Comparison of ENCODE assay signal across 8 mouse cellular contexts in genomic region chr5:118465991-118466750, GRCm38 (mm10).
DNase-seq lines count a peak whose midpoint lies in the region; ATAC-seq and TF ChIP-seq lines count a peak whose summit lies in the region.

No protein-coding gene starts in this region.

- 10% methylated on average over 10 of the region's 10 CpGs for WGBS in kidney, postnatal 0 days
- 20% methylated on average over 10 of the region's 10 CpGs for WGBS in kidney, adult 2 months

- no peaks in the 10 kb centered on the region for H3K36me3 ChIP-seq in kidney, postnatal 0 days (ENCODE audit: insufficient read depth, low read length)
- H3K36me3 ChIP-seq in kidney, adult 2 months (ENCODE audit: control insufficient read depth, insufficient read depth, low read length), result no peaks in the 10 kb centered on the region

- peak overlapping the region; percentile 19; the same call in 1 of the 2 replicates for H3K9ac ChIP-seq in kidney, postnatal 0 days (ENCODE audit: low read depth, low read length)

- TF ChIP-seq POLR2A in kidney, adult 2 months (IDR thresholded peaks at IDR 0.05; ENCODE audit: low read depth, low read length), result no peak

- ATAC-seq in kidney, postnatal 0 days (replicated peaks; ENCODE audit: low FRiP score, low read depth), result no peak
- peak; percentile 52 for ATAC-seq in hematopoietic stem cell, adult 5-6 weeks (replicated peaks in 1 of 2; ENCODE audit: insufficient read depth in 1 of 2, low FRiP score in 2 of 2, low TSS enrichment in 1 of 2, low read depth in 1 of 2, poor library complexity in 2 of 2, severe bottlenecking in 2 of 2)
- peak; percentile 33 for ATAC-seq in megakaryocyte progenitor cell, adult 5-6 weeks (replicated peaks; ENCODE audit: poor library complexity)

- peak overlapping the region; percentile 19; the same call in 1 of the 2 replicates for H3K27ac ChIP-seq in kidney, postnatal 0 days
- no peak overlapping the region for H3K27ac ChIP-seq in kidney, adult 2 months (ENCODE audit: insufficient read depth, low read depth, low read length)
- no peak overlapping the region for H3K27ac ChIP-seq in brown adipose tissue, adult 24 weeks (replicated peaks; ENCODE audit: low read depth, low read length)

- DNase-seq in kidney, postnatal 0 days (ENCODE audit: low spot score), result peak; percentile 53
- DNase-seq in kidney, adult 2 months, result no peak
- DNase-seq in thymus, postnatal 25 days, result peak; percentile 56
- DNase-seq in left cerebral cortex, postnatal 36 days (ENCODE audit: low spot score in 2 of 2), result no peak
- DNase-seq in layer of hippocampus, adult 8-10 months (ENCODE audit: low spot score in 2 of 2), result no peak

- H3K27me3 ChIP-seq in kidney, postnatal 0 days (ENCODE audit: insufficient read depth, low read length), result no peaks in the 10 kb centered on the region
- no peaks in the 10 kb centered on the region for H3K27me3 ChIP-seq in kidney, adult 2 months (replicated peaks; ENCODE audit: control insufficient read depth, insufficient read depth, low read length)

- H3K4me3 ChIP-seq in kidney, postnatal 0 days (replicated peaks; ENCODE audit: low read depth, low read length), result peak overlapping the region; percentile 8
- H3K4me3 ChIP-seq in kidney, adult 2 months (ENCODE audit: insufficient read depth, low read depth, low read length), result no peak overlapping the region
- H3K4me3 ChIP-seq in brown adipose tissue, adult 24 weeks (ENCODE audit: insufficient read depth, low read depth, low read length), result 0 out of 2 replicates have a peak overlapping the region, but pooled peaks have one; percentile 1

- intact Hi-C loops in left cerebral cortex, postnatal 36 days (cut with DNase I), result no loop called here

- no peaks in the 10 kb centered on the region for H3K9me3 ChIP-seq in kidney, postnatal 0 days (replicated peaks; ENCODE audit: low read length)

- peak overlapping the region; percentile 53 for H3K4me2 ChIP-seq in kidney, postnatal 0 days (ENCODE audit: low read length)

- H3K4me1 ChIP-seq in kidney, postnatal 0 days (replicated peaks; ENCODE audit: insufficient read depth, low read length), result peaks cover 17% of the 10 kb centered on the region; the same call in 1 of the 2 replicates
- H3K4me1 ChIP-seq in kidney, adult 2 months (ENCODE audit: control insufficient read depth, insufficient read depth, low read length), result no peaks in the 10 kb centered on the region
- peaks cover 8% of the 10 kb centered on the region for H3K4me1 ChIP-seq in brown adipose tissue, adult 24 weeks (ENCODE audit: control insufficient read depth, insufficient read depth, insufficient read length, low read length)

- TF ChIP-seq CTCF in kidney, postnatal 0 days (IDR thresholded peaks at IDR 0.05; ENCODE audit: low read depth), result no peak
- TF ChIP-seq CTCF in kidney, adult 2 months (conservative IDR thresholded peaks at IDR 0.05; ENCODE audit: insufficient read depth, insufficient read length, low read depth, low read length), result no peak

Comparison
In these comparisons a context has a peak if more than half of its experiments do, and no peak if none do; other contexts are left out.
1. DNase-seq: peak in kidney, postnatal 0 days (single experiment) and thymus, postnatal 25 days (single experiment); none in kidney, adult 2 months (single experiment), left cerebral cortex, postnatal 36 days (0 of 2) and layer of hippocampus, adult 8-10 months (0 of 2).